Mouse (Mus musculus) hindbrain, postnatal 0 days (tissue): Measurements from ENCODE around the gene Slc25a3. TPM values are rescaled to one million over a fixed set of nuclear protein-coding genes. Genes with fewer than 3 reads are reported as not detected.
A peak's percentile ranks its signal among the peaks of the same experiment; 100 is the strongest.

Experiments used
- ATAC-seq: fragments of 200-750 bp; cut with Nextera tagmentation; 2 replicates; pipeline ENCODE4 v1.8.0; 2017; ENCODE audit warnings: mild to moderate bottlenecking, moderate TSS enrichment, moderate library complexity
- DNase-seq: peaks from one replicate; pipeline ENCODE4 v3.0.0-alpha.2; 2015; ENCODE audit warnings: low spot score
- H3K27ac ChIP-seq: fragments of 300-500 bp; sonication (generic); 2 replicates; pipeline ENCODE4 v1.5.1; 2014; ENCODE audit warnings: mild to moderate bottlenecking
- H3K27me3 ChIP-seq: fragments of 300-500 bp; sonication (generic); 2 replicates; pipeline ENCODE4 v1.6.1; 2014; ENCODE audit warnings: low read length, mixed read lengths; ENCODE audit not compliant: insufficient read depth
- H3K36me3 ChIP-seq: fragments of 300-500 bp; sonication (generic); 2 replicates; pipeline ENCODE4 v1.6.1; 2014; ENCODE audit warnings: low read length, mixed read lengths; ENCODE audit not compliant: insufficient read depth
- H3K4me1 ChIP-seq: fragments of 300-500 bp; sonication (generic); 2 replicates; pipeline ENCODE4 v1.6.1; 2014; ENCODE audit warnings: antibody characterized with exemption, low read length, mixed read lengths; ENCODE audit not compliant: insufficient read depth
- H3K4me2 ChIP-seq: fragments of 300-500 bp; sonication (generic); 2 replicates; pipeline ENCODE4 v1.6.1; 2014; ENCODE audit warnings: low read depth, mild to moderate bottlenecking, low read length, moderate library complexity, mixed read lengths
- H3K4me3 ChIP-seq: fragments of 300-500 bp; sonication (generic); 2 replicates; pipeline ENCODE4 v1.5.1; 2014; ENCODE audit warnings: low read length
- H3K9ac ChIP-seq: fragments of 300-500 bp; sonication (generic); replicated peaks from 2 replicates; pipeline ENCODE4 v1.6.1; 2014; ENCODE audit warnings: mild to moderate bottlenecking, low read length, moderate library complexity, mixed read lengths
- H3K9me3 ChIP-seq: fragments of 300-500 bp; sonication (generic); 2 replicates; pipeline ENCODE4 v1.6.1; 2016; ENCODE audit warnings: low read length, mixed read lengths
- CTCF ChIP-seq: IDR thresholded peaks from 2 replicates; pipeline ENCODE4 v1.5.1; 2016; ENCODE audit warnings: antibody characterized with exemption, control low read depth, low read depth
- WGBS: fragments of 180-500 bp; shearing (Covaris S2); extraction: QIAGEN DNeasy Blood & Tissue Kit; methylation state at CpG from one replicate; pipeline ENCODE4 v1.1.7; 2014; 5-methylcytosine and 5-hydroxymethylcytosine counted together
- polyA plus RNA-seq: library from polyadenylated mRNA; unstranded; fragments of >200 nt; fragmentation: Nextera tagmentation; extraction: Ambion mirVana; gene quantifications from 2 replicates; pipeline ENCODE4 v1.2.1, GENCODE M21; 2015
- total RNA-seq: library from RNA; depleted of rRNA; stranded (reverse); fragments of >200 nt; gene quantifications from 2 replicates; pipeline ENCODE4 v1.2.3, GENCODE M21; 2014; rRNA removed

Gene Slc25a3
- total and polyA plus RNA-seq, 2 experiments from 2014 or later, result 451 to 736 TPM

DNA sequence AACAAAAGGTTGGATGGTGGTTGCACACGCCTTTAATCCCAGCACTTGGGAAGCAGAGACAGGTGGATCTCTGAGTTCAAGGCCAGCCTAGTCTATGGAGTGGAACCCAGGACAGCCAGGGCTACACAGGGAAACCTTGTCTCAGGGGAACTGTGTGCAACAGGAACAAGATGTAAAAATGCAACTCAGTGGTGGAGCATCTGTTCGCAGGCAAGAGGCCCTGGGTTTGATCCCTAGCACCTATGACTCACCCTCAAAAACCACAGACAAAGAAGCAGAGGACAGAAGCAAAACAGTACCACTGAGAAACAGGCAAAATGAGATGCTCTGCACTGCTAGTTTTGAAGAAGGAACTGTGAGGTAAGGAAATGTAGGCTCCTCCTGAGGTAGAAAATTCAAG, 47.2 kb downstream of the Slc25a3 start:
- Histone ChIP-seq H3K9ac (no peak overlapping the region), H3K27me3 (no peaks in the 10 kb centered on the region), H3K4me1 (no peaks in the 10 kb centered on the region), H3K9me3 (no peaks in the 10 kb centered on the region), H3K36me3 (peaks cover 21% of the 10 kb centered on the region; the same call in 1 of the 2 replicates), H3K4me2 (no peak overlapping the region), H3K4me3 (no peak overlapping the region), H3K27ac (no peak overlapping the region)
- ATAC-seq (no peak), DNase-seq (no peak)
- TF ChIP-seq CTCF, result no peak
- 92% methylated on average over 2 of the region's 2 CpGs for WGBS

DNA sequence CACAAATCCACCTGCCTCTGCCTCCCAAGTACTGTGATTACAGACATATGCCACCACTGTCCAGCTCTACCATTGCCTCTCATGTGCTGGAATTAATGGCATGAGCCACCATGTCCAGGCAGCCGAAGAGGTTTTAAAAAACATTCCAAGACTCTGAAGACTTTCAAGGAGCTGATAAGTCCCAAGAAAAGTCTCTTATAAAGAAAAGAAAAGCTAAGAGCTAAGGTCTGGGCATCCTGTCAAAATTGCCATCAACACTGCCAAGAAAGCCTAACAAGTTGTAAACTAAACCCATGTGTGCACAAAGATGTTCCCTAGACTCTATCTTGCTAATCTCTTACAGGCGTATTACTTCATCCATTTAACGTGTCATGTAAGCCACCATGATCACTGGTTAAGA, 50.5 kb downstream of the Slc25a3 start:
- ATAC-seq, result no peak
- no peaks in the 10 kb centered on the region for H3K27me3 ChIP-seq
- H3K9ac ChIP-seq, result no peak overlapping the region
- no peak overlapping the region for H3K4me3 ChIP-seq
- no peaks in the 10 kb centered on the region for H3K9me3 ChIP-seq
- no peaks in the 10 kb centered on the region for H3K4me1 ChIP-seq
- WGBS, result 83% methylated on average over 3 of the region's 3 CpGs
- no peak for TF ChIP-seq CTCF
- no peak for DNase-seq
- no peak overlapping the region for H3K27ac ChIP-seq
- peaks cover 21% of the 10 kb centered on the region; the same call in 1 of the 2 replicates for H3K36me3 ChIP-seq
- H3K4me2 ChIP-seq, result no peak overlapping the region

DNA sequence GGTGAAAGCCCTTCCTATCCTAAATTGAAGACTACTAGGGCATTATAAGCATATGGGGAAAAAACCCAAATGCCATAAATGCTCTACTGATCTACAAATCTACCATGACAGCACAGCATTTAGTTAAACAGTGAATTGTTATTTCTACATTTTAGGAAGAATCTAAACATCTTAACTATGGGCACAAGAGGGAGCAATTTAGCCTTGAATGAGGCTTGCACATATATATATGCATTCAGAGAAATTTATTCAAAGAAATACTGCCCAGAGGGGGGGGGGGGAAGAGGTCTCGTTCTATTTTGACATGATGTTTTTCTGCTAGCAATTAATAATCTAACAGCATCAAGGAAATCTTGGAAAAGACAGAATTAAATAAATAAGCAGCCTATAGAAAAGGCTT, 52.1 kb downstream of the Slc25a3 start:
- WGBS, result 39% methylated on average over 1 of the region's 1 CpGs
- DNase-seq, result peak; percentile 65
- H3K9me3 ChIP-seq, result no peaks in the 10 kb centered on the region

More for the DNA sequence above, 52.1 kb downstream of the Slc25a3 start:
- Histone ChIP-seq H3K27me3 (no peaks in the 10 kb centered on the region), H3K36me3 (peaks cover 14% of the 10 kb centered on the region; the same call in 1 of the 2 replicates), H3K4me2 (no peak overlapping the region), H3K4me1 (no peaks in the 10 kb centered on the region), H3K4me3 (no peak overlapping the region), H3K9ac (no peak overlapping the region), H3K27ac (no peak overlapping the region)
- peak; percentile 47 for TF ChIP-seq CTCF
- no peak for ATAC-seq

Other genes starting within 250 kb of the Slc25a3 start
- gene Apaf1, start 41.3 kb downstream of the Slc25a3 start, total RNA-seq, result 32.1 and 38.9 TPM in 2 replicates
- gene Apaf1, start 41.3 kb downstream of the Slc25a3 start, polyA plus RNA-seq, result 11.0 and 13.8 TPM in 2 replicates
- gene Ikbip, start 41.1 kb downstream of the Slc25a3 start, total RNA-seq, result 10.5 and 11.3 TPM in 2 replicates
- 16.6 and 21.5 TPM in 2 replicates for gene Ikbip, start 41.1 kb downstream of the Slc25a3 start, polyA plus RNA-seq
- gene Tmpo, start 57.3 kb upstream of the Slc25a3 start, total RNA-seq, result 102 and 110 TPM in 2 replicates
- gene Tmpo, start 57.3 kb upstream of the Slc25a3 start, polyA plus RNA-seq, result 66.9 and 72.1 TPM in 2 replicates